Mouse (Mus musculus) kidney, postnatal 4 days (tissue): ENCODE results near the gene Cacul1.
"Not testable (repeated sequence)": the region's sequence is repeated elsewhere in the genome, so short reads cannot be mapped to it uniquely, and the experiment has no call there.

Source experiments
- DNase-seq, 2 experiments: peaks; one replicate each; pipeline ENCODE4 v3.0.0; 2021; ENCODE audit warnings: mixed read lengths in 2 of 2

The Cacul1 gene

DNA sequence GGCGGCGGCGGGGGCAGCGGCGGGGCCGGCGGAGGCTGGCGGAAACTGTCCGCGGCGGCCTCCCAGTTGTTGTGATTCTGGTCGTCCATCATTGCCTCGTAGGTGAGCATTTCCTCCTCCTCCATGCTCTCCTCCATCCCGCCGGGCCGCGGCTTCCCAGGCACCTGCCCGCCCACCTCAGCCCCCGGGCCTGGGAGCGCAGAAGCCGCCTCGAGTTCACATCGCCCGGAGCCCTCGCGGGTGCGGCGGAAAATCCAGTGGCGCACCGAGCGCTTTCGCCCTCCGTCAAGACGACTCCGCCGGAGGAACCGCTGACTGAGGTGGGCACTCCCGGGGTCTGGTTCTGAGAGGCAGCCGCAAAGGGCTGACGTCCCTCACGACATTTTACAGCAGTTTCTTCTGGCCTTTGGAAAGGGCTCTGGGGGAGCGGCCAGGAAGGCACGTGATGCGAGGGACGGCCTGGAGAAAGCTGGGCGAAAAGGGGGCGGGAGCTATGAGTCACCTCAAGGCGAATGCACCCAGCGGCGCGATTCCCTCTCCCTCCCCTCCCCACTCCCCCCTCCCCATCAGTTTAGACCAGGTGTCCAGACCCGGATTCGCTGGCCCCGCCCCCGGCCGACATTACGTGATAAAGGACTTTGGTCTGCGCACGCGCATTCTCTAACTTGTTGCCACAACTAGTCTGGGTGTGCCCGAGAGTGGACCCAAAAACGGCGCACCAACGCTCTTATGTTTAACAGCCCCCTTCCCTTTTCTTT lies at the start of gene Cacul1:
Gene Cacul1 (minus strand): TSS at position 444 of the 758 bp plus-strand sequence.
- DNase-seq = peak; percentile 98 to 99

DNA sequence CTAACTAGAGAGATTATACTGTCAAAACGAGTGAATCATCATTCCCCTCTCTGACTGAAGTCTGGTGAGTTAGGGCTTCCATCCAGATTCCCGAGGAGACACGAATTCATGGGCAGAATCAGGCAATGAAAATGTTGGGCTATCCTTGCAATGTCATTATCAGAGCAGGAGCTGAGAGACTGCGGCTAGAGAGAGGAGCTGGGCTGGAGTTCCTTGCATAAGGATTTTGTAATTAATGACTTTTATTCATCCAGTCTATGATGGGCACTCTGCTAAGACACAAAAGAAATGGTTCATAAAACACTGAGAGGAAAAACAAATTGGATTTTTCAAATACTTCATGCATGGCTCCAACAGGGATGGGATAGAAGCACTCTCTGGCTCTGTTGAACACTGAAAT lies 38.6 kb upstream of the Cacul1 start:
- no peak for DNase-seq

DNA sequence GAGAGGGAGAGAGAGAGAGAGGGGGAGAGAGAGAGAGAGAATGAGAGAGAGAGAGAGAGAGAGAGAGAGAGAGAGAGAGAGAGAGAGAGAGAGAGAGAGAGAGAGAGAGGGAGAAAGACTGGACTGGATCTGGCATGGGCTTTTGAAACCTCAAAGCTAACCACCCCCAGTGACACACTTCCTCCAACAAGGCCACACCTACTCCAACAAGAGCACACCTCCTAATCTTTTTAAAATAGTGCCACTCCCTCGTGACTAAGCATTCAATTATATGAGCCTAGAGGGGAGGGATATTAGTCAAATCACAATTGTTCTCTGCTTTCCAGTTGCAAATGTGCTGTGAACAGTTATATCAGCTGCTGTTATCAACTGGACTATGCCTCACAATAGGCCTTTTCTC lies 36.2 kb upstream of the Cacul1 start:
- DNase-seq = no peak

DNA sequence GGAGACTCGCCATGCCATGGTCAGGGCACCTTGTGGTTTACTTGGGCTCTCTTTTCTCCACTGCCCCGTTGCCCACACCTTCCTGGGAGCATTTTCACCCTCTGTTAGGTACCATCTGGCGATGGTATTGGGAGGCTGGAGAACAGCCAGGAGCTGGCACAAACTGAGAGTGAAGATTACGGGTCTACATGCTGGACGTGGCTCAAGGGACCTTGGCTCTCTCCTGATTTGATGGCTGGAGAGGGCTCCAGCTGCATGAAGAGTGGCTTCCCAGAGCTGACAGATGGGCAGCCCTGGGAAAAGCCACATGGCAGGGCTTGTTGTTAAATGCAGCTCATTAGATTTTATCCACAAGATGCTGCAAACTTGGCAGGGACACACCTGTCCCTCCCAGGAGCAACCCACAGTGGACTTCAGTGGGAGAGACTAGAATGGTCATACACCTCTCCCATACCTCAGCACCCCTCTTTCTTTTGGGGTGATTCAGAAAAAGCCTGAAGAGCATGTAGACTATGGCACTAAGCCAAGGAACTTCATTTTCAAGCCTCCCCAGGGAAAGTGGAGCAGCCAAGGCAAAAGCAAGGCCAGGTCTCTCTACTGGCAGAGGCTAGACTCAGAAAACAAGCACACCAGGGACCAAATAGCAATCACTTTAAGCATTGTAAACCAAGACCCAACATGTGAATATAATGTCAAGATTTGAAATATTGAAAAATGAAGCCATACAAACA lies 34.8 kb upstream of the Cacul1 start:
- no peak for DNase-seq

DNA sequence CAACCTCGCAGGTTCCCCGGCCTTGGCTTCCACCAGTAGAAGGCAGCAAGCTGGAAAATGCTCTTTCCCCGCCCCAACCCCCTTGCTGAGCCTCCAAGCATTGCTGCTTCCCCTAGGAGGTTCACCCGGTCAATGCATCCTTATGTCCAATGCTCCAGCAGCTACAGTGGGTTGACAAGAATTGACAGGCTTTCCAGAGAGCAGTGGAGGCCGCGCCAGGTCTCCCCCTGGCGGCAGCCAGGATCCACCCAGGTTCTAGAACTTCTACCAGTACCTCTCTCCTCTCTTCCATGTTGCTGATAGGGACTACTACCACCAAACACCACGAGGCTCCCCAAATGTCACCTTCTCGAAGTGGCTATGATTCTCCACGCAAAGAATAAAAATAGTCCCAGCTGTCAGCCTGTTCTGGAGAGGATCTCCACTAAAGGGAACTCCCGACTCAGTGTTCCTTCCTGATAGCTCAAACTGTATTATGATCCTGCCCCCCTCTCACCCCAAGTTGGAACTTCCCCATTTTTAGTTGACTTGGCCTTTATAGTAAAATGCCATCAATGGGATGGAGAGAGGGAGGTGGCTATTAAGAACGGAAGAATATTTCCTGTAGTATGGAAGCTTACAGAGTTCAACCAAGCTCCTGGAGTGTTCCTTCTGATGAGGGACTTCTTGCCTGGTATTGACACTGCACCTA lies 30.8 kb upstream of the Cacul1 start:
- DNase-seq = peak; percentile 22 to 33

DNA sequence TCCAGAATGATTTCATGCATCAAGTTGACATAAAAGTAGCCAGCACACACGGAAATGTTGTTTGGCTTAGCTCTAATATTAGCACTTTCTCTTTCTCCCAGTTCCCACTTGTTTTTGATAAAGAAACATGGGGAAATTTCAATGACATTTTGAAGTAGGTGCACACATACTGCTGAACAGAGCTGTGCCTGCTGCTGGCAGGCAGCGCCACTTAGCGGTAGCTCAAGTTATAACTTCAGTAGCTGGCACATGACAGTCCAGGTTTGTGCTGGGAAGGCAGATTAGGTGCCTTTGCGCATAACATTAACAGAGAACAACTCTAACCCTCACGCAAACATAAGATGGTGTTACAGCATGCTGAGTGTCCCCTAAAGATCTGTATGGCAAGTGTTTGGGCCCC lies 27.9 kb upstream of the Cacul1 start:
- DNase-seq = peak; percentile 52 to 54

DNA sequence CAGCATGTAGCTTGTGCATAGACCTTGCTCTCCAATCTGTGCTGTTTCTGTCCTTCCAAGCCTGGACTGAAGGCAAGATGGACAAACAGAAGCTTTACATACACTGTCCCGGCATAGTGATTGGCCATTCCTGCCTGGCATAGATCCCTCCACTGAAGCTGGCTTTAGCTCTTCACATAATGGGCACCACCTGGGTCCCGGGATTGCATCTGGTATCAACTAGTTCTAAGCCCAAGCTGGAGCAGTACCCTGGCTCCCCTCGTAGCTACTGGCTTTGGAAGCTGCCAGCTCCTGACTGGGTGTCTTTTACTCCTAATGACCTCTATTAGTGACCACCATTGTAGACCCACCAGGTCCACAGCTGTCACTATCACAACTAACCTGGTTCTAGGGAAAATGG lies 22.8 kb upstream of the Cacul1 start:
- DNase-seq = no peak

DNA sequence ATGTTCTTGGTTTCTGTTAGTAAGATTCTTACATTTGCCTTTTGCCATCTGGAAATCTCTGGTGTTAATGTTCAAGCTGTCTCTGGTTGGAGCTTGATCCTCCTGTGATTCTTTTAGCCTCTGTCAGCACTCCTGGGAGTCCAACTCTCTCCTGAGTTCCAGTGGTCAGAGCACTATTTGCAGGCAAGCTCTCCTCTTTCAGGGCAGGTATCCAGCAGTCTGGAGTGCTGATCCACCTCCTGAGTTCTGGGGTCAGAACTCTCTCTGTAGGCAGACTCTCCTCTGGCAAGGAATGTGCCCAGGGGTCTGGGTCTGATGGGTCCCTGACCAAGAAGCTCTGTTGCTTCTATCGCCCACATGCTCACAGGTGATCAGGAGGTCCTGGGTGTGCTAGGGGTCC lies 21.2 kb upstream of the Cacul1 start:
- not testable (repeated sequence) for DNase-seq

DNA sequence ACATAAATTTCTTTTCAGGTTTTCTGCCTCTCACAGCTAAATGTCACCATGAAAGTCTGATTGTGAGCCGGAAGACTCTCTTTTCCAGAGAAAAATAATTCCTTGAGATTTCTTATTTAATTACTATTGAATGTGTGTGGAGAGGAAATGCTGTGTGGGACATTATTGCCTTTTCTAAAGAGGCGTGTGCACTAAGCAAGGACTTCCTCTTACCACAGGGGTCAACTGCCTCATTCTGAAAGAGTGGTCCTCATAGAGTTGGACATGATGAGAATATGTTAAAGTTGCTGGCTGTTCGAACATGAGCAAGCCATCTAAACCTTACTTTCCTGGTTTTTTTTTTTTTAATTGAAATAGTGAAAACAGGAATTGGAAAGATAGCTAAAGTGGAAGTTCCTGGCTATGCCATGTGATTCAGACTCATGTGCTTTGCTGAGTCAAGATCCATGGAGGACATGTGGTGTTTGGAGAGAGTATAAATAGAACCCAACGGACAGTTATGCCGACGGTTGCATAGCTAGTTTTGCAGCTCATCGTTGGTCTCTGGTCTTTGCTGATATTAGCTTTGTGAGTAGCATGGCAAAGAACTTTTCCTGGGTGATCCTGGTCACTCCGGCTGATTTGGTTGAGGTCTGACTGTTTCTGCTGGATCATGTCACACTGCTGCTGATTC lies 17.3 kb upstream of the Cacul1 start:
- no peak for DNase-seq

DNA sequence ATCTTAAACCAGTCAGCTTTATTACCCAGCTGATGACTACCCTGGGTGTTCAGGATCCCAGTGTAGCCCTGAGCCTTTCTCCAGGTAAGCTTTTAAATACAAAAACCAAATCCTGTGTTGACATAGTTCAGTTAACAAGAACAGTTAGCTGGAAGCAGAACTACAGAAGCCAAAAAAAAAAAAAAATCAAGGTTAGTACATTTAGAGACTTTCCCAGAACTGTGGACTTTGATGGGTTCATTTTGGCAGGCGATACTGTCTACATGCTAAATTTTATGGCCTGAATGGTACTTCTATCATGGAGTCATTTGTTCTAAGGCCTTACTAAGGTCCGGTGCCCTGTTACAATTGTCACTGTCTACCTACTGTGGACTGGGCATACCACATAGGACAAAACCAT lies 8.8 kb upstream of the Cacul1 start:
- DNase-seq = no peak

DNA sequence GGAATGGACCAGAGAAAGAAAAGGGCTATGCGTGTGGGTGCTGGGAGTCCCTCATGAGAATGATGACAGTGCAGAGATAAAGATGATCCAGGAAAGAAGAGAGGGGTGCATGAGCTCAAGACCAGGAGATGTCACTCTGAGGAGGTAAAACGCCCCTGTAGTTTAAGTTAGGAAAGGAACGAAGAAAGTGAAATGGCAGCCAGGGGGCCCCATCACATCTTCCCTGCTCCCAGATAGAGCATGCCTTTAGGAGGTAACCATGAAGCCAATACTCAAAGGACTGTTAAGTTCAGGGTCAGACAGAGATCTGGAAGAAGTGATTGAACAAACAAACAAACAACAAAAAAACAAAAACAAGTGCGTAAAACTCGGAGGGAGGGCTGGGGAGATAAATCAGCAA lies 5.8 kb upstream of the Cacul1 start:
- no peak for DNase-seq

DNA sequence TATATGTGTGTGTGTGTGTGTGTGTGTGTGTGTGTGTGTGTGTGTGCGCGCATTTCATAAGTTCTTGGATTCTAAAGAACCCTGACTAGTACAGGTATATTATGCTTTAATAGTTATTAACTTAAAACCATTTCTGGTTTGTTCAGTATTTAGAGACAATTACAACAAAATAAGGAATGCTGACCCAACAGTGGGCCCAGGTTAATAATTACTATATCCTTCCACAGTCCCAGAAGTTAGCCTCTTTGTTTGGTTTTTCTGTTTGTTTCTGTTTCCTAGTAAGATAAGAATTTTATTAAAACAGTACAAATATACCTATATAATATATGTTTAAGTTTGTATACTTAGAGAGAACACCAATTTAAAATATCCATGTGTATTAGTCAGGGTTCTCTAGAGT lies 2.4 kb upstream of the Cacul1 start:
- DNase-seq = no peak

DNA sequence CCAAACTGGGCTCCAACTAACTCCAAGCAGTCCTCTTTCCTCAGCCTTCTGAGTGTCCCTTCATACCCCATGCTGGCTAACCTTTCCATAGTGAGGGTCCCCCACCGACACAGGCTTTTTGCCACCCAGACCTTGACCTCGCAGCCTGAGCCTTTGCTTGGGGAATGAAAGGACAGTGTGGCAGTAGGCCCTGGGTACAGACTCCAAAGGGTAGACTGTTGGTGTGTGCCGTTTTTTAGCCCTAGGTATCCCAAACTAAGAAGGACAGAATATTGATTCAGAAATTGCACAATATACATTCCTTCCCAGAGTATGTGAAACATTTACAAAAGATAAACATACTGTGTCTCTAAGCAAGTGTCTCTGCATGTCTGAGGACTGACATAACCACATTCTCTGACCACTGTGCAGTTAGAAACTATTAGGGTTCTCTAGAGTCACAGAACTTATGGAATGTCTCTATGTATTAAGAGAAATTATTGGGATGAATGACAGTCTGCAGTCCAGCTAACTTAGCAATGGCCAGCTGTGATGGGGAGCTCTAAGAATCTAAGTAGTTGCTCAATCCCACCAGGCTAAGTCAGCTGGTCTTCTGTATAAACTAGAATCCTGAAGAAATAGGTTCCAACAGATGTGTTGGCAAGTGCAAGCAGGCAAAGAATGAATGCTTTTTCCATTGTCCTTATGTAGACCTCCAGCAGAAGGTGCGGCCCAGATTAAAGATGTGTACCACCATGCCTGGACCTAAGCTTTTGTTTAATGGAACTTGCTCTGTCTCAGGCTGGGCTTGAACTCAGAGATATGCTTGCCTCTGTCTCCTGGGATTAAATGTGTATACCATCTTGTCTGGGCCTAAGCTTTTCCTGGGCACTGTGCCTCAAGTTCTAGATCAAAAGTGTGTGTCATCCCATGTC lies 809 bp upstream of the Cacul1 start:
- no peak for DNase-seq

DNA sequence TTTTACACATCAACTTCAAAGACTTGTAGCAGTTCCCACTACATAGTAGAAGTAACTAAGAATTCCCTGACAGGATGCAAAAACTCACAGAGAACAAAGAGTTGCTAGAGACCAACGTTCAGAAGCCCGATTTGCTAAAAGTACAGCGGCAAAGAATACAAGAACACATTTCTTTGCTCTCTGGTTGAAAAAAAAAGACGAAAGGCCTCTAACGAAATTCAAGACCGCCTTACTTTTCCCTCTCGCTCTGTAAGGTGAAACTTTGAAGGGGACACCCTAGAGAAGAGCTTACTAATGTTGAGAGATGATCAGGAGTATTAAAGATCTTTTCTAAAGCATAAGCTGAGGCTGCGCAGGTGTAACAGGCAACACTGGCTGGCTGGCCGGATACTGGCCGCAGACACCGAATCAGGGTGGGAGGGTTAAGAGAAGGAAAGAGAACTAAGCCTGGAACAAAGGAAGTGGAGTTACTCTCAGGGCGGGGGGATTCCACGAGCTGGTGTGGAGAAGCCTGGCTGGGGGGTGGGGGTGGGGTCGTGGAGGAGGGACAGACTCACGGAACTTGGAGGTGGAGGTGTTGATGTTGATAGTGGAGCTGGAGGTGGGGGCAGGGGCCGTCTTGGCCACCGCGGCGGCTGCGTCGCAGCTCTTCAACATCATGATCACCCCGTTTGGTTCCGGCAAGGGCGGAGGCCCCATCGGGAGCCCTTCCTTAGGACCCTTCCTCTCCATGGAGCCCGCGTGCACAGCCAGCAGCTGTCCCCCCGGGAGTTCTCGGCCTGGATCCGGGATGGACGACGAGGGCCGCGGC lies 849 bp downstream of the Cacul1 start:
- peak; percentile 40 to 64 for DNase-seq

DNA sequence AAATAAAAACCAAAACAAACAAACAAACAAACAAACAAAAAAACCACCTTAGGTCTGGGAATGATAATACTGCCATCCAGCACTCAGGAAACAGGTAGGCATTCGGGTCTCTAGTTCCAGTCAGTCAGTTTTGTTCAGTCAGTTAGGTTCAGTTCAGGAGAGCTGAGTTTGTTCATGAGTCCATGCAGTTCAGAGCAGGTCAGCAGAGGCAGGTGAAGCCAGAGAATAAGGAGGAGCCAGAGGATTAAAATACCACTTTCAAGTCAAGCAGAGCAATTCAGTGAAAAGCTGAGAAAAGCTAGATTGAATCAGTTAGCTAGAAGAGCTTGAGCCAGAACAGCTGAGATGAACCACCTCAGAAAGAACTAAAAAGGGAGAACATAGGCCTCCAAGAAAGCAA lies 4.1 kb downstream of the Cacul1 start:
- no peak for DNase-seq

DNA sequence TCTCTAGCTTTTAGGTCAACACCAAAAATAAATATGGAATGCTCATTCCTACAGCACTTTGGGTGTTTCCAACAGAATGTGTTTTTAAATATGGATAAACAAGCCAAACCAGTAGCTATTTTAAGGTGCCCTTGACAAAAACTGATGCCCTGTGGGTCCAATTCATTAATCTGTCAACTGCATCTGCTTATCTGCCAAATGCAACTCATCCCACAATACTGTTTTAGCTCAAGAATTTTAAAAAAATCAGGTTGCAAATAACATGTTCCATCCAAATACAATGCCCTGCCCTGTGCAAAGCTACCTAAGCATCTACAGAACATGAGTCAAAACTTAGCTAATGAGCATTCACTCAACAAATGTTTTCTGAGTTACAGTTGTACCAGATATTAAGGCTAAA lies 20.3 kb downstream of the Cacul1 start:
- DNase-seq = no peak

DNA sequence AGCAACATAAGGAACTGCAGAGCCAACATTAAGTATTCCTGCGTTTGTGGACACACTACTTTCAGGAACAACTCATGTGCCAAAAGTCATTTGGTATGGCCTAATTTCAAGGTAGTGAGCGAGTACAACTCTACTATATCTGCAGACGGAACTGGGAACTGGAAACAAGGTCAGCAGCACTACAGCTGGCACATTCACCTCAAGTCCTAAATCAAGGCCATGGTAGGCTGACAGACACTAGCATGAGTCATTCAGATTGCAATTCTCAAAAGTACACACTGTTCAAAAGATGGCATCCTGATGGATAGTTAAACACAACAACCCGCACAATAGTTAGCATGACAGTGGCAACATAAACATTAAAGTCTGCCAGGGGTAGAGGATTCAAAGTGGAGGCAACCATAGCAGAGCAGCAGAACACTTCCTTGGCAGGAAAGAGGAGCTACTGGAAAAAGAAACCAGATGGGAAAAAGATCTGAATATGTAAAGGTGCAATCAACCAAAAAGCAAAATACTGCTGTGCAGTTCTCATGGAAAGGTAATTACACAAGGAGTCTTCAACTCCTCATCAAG lies 25.9 kb downstream of the Cacul1 start:
- no peak for DNase-seq

DNA sequence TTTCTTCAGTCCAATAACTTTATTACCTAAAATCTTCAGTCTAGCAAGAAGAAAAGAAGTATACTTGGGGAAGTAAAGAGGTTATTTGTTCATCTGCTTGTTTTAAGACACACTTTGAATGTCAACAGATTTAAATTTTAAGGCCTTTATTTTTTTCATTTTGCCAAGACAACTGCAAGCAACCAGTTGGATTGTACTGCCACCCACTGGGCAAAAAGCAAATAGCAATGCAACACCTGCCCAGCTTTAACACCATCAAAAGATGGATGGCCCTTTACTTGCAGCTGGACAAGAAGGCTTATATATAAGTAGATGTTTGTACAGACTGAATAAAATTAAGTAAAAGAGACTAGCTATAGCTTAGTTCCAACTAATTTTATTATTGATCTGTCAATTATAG lies 27.3 kb downstream of the Cacul1 start:
- DNase-seq = peak; percentile 77

DNA sequence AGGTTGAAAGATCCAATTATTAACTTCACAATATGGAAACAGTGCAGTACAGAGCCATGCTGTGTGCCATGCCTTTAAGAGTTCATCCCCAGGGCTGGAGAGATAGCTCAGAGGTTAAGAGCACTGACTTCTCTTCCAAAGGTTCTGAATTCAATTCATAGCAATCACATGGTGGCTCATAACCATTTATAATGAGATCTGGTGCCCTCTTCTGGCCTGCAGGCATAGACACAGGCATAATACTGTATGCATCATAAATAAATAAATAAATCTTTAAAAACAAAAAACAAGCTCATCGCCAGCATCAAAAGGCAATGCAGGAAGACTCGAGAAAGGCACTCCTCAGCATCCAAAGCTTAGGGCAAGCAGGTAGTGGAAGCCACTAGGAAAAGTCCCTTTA lies 37.5 kb downstream of the Cacul1 start:
- no peak for DNase-seq

DNA sequence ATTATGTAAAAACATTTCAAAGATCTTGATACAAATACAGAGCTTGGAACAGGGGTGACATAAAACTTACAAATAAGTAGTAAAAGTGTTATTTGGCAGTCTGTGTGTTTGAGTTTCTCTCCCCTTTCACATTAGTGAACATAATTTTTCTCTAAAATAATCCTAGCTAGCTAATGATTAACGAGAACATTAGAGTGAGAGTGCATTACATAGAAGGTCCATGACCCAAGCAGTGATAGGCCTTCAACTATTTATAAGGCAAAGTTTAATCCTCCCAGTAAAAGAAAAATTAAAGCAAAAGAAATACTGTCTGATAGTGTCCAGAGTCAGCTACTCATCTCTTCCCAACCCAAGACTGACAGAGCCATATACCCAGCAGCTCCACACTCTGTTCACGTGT lies 48.9 kb downstream of the Cacul1 start:
- DNase-seq = no peak

DNA sequence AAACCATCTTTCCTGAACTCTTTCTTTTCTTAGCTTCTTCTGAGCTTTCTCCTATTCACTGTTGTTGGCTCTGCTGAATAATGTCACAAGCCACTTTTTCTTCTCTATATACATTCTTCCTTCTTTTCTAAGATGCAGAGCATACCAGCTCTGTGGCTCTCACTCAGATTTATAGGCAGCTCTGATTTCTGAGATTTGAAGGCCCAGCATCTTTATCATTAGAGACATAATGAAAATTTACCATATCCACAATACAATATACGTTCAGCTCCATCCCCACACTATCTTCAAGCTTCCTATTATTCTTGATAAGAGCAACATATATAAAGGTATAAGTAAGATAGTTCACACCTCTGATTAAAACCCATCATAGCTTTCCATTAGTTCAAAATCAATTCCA lies 50.7 kb downstream of the Cacul1 start:
- no peak for DNase-seq
